Mouse (Mus musculus): Measurements from ENCODE around the gene Atxn10.
"Not testable (repeated sequence)": the region's sequence is repeated elsewhere in the genome, so short reads cannot be mapped to it uniquely, and the experiment has no call there.

The Atxn10 gene

GRCm38 (mm10) chr15:85335671-85336300, at the start of gene Atxn10:
Gene Atxn10, plus strand, starts transcription at chr15:85336245.
- DNase-seq (ENCODE audit: low spot score) = no peak

GRCm38 (mm10) chr15:85294632-85295031, 41.4 kb upstream of the Atxn10 start:
- DNase-seq (ENCODE audit: low spot score) = no peak

GRCm38 (mm10) chr15:85295544-85295943, 40.5 kb upstream of the Atxn10 start:
- DNase-seq (ENCODE audit: low spot score) = no peak

GRCm38 (mm10) chr15:85295977-85296376, 40.1 kb upstream of the Atxn10 start:
- DNase-seq (ENCODE audit: low spot score) = no peak

GRCm38 (mm10) chr15:85296538-85296937, 39.5 kb upstream of the Atxn10 start:
- DNase-seq (ENCODE audit: low spot score) = no peak

GRCm38 (mm10) chr15:85298167-85298781, 37.8 kb upstream of the Atxn10 start:
- no peak for DNase-seq (ENCODE audit: low spot score)

- DNase-seq (ENCODE audit: low spot score) = no peak
These were observed 37.1 kb upstream of the Atxn10 start for GRCm38 (mm10) chr15:85298946-85299345.

GRCm38 (mm10) chr15:85303241-85303640, 32.8 kb upstream of the Atxn10 start:
- no peak for DNase-seq (ENCODE audit: low spot score)

- no peak for DNase-seq (ENCODE audit: low spot score)
These were observed 32.1 kb upstream of the Atxn10 start for GRCm38 (mm10) chr15:85303976-85304375.

- no peak for DNase-seq (ENCODE audit: low spot score)
These were observed 28.9 kb upstream of the Atxn10 start for GRCm38 (mm10) chr15:85307061-85307660.

GRCm38 (mm10) chr15:85311058-85311657, 24.9 kb upstream of the Atxn10 start:
- no peak for DNase-seq (ENCODE audit: low spot score)

GRCm38 (mm10) chr15:85315378-85316025, 20.5 kb upstream of the Atxn10 start:
- DNase-seq (ENCODE audit: low spot score) = peak; percentile 87

GRCm38 (mm10) chr15:85316342-85317140, 19.5 kb upstream of the Atxn10 start:
- DNase-seq (ENCODE audit: low spot score) = no peak

- DNase-seq (ENCODE audit: low spot score) = no peak
These were observed 15.9 kb upstream of the Atxn10 start for GRCm38 (mm10) chr15:85319924-85320668.

GRCm38 (mm10) chr15:85323214-85323613, 12.8 kb upstream of the Atxn10 start:
- DNase-seq (ENCODE audit: low spot score) = no peak

GRCm38 (mm10) chr15:85324426-85324825, 11.6 kb upstream of the Atxn10 start:
- no peak for DNase-seq (ENCODE audit: low spot score)

GRCm38 (mm10) chr15:85327808-85328207, 8.2 kb upstream of the Atxn10 start:
- DNase-seq (ENCODE audit: low spot score) = peak; percentile 33

GRCm38 (mm10) chr15:85328455-85328854, 7.6 kb upstream of the Atxn10 start:
- not testable (repeated sequence) for DNase-seq (ENCODE audit: low spot score)

GRCm38 (mm10) chr15:85329096-85329495, 6.9 kb upstream of the Atxn10 start:
- DNase-seq (ENCODE audit: low spot score) = no peak

- DNase-seq (ENCODE audit: low spot score) = no peak
These were observed 6.0 kb upstream of the Atxn10 start for GRCm38 (mm10) chr15:85330024-85330423.

- not testable (repeated sequence) for DNase-seq (ENCODE audit: low spot score)
These were observed 2.5 kb upstream of the Atxn10 start for GRCm38 (mm10) chr15:85333511-85333910.

Data from layer of hippocampus, adult 11-12 months (tissue).